Mouse (Mus musculus): ENCODE results near the gene Suv39h1. TPM values are rescaled to one million over a fixed set of nuclear protein-coding genes. Genes with fewer than 3 reads are reported as not detected.
"Not testable (repeated sequence)": the region's sequence is repeated elsewhere in the genome, so short reads cannot be mapped to it uniquely, and the experiment has no call there.

Gene Suv39h1
- total RNA-seq (2021) = 10 to 100 TPM; 19.3 to 20.9 TPM

GRCm38 (mm10) chrX:8074430-8075014 is at the start of gene Suv39h1:
Gene Suv39h1 (minus strand): TSS chrX:8074760.
- DNase-seq (ENCODE audit: extremely low spot score in 1 of 2, low spot score in 1 of 2) = peak; percentile 70

GRCm38 (mm10) chrX:8123821-8124470 is 49.4 kb upstream of the Suv39h1 start:
- no peak for DNase-seq (ENCODE audit: extremely low spot score in 1 of 2, low spot score in 1 of 2)

DNA sequence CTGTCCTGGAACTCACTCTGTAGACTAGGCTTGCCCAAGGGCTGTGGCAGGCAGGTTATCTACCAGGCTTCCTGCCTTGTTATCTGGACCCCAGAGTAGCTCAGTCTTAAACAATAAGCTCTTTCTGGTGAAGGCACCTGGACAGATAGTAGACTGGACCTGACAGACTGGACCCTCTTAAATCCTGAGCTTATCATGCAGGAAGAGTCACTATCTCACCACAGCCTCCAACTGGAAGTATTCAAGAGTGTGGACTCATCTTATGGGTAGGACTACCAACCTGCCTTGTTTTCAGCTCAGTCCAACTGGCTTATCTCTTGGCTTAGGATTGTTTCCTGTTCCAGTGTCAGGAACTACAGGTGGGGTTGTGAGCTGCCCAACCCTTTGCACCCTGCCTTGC is 42.7 kb upstream of the Suv39h1 start:
- no peak for DNase-seq (ENCODE audit: extremely low spot score in 1 of 2, low spot score in 1 of 2)

DNA sequence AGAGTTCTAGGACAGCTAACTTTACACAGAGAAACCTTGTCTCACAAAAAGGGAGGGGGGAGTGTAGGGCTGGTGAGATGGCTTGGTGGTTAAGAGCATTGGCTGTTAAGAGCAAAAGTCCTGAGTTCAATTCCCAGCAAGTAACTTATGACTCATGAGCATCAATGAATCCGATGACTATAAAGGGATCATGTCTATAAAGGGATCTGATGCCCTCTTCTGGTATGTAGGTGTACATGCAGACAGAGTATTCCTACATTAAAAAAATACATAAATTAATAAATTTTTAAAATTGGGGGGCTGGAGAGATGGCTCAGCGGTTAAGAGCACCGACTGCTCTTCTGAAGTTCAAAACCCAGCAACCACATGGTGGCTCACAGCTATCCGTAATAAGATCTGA is 40.7 kb upstream of the Suv39h1 start:
- DNase-seq (ENCODE audit: extremely low spot score in 1 of 2, low spot score in 1 of 2) = no peak

GRCm38 (mm10) chrX:8105019-8105418 is 30.5 kb upstream of the Suv39h1 start:
- no peak for DNase-seq (ENCODE audit: extremely low spot score in 1 of 2, low spot score in 1 of 2)

GRCm38 (mm10) chrX:8102213-8102668 is 27.7 kb upstream of the Suv39h1 start:
- DNase-seq (ENCODE audit: extremely low spot score in 1 of 2, low spot score in 1 of 2) = no peak

DNA sequence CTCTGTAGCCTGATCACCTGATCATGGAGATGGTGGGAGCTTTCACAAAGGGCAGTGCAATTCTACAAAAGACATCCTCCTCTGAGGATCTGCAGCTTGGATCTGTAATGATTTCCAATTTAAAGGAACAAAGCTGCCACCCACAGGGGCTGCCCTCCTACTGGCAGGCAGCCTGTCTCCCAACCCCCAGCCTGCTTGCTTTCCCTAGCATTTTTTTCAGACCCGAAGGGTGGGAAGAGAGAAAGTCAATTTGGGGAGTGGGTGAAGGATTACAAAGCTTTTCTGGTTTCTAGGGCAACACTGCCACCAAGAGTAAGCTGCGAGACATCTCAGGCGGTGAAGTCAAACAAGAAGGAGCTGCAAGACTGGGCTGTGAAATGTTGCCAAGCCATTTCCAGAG is 26.5 kb upstream of the Suv39h1 start:
- DNase-seq (ENCODE audit: extremely low spot score in 1 of 2, low spot score in 1 of 2) = peak; percentile 25 to 40

GRCm38 (mm10) chrX:8099435-8099834 is 24.9 kb upstream of the Suv39h1 start:
- no peak for DNase-seq (ENCODE audit: extremely low spot score in 1 of 2, low spot score in 1 of 2)

- DNase-seq (ENCODE audit: extremely low spot score in 1 of 2, low spot score in 1 of 2) = peak; percentile 72 to 88
Observed at GRCm38 (mm10) chrX:8096787-8097242, 22.3 kb upstream of the Suv39h1 start.

DNA sequence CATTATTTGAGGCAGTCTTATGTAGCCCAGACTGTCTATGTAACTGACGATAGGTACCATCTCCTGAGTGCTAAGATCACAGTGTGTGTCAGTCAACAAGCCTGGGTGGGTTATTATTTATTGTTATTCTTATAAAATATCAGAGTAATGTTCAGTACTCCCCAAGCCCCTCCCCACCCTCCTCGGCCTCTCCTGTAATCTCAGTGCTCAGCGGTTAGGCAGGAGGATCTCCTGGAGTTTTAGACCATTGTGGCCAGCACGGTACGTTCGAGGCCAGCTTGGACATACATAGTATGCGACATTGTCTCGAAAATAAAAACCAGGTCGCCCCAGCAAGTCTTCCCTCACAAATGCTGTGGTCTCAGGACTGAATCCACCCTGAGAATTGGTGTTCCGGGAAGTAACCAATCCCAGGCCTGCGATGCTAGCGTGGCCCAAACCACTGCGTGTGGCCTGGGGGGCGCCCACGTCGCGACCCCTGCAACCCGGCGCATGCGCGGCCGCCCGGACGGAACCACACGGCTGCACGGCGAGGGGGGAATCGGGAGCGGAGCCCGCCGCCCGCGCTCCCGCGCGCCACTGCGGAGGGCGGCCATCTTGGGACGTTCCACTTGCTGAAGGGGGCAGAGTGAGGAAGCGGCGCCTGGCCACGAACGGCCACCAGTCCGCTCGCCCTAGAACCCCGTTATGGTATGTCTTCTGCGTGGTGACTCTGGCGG is 21.7 kb upstream of the Suv39h1 start:
- DNase-seq (ENCODE audit: extremely low spot score in 1 of 2, low spot score in 1 of 2) = peak; percentile 68 to 92

DNA sequence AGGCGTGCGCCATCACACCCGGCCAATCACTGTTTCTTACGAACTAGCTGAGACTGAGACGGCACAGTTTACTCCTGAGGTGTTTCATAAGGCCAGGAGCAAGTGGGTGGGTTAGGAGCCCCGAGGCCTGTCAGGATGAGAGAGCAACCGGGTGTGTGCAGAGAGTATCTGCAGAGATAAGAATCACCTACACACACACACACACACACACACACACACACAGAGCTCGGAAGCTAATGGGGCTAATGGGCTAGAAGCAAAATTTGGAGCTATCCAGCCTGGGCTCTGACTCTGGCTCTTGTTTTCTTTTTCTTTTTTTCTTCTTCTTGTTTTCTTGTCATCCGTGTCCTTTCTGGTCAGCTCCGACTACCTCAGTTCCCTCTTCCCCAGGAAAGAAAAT is 21.0 kb upstream of the Suv39h1 start:
- DNase-seq (ENCODE audit: extremely low spot score in 1 of 2, low spot score in 1 of 2) = no peak

DNA sequence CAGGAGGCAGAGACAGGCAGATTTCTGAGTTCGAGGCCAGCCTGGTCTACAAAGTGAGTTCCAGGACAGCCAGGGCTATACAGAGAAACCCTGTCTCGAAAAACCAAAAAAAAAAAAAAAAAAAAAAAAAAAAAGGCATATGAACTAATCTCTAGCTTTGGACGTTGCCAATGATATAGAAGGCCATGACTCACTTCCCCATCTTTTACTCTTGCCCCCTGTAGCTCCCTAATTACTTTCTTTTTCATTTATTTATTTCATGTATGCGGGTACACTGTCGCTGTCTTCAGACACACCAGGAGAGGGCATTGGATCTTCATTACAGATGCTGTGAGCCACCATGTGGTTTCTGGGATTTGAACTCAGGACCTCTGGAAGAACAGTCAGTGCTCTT is 16.4 kb upstream of the Suv39h1 start:
- not testable (repeated sequence) for DNase-seq (ENCODE audit: extremely low spot score in 1 of 2, low spot score in 1 of 2)

- no peak for DNase-seq (ENCODE audit: extremely low spot score in 1 of 2, low spot score in 1 of 2)
Observed at GRCm38 (mm10) chrX:8090346-8090953, 15.9 kb upstream of the Suv39h1 start, which contains the start of gene Was. Gene Was (minus strand): TSS chrX:8090498.

GRCm38 (mm10) chrX:8089746-8090145 is 15.2 kb upstream of the Suv39h1 start:
- no peak for DNase-seq (ENCODE audit: extremely low spot score in 1 of 2, low spot score in 1 of 2)

DNA sequence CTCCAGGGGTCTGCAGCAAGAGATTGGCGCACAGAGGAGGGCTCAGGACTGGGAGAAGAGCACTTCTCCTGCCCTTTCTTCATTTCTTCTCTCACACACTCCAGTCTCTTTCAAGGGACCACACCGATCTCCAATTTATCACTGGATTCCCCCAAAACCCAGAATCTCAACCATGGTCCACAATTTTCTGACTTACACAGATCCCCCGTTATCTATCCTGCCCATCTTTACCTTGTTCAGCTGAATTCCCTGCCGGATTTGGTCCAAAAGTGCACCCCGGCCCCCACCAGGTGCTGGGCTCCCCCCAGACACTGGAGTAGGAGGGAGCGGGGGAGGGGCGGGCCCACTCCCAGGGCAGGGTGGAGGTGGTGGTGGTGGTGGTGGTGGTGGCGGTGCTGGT is 11.1 kb upstream of the Suv39h1 start:
- DNase-seq (ENCODE audit: extremely low spot score in 1 of 2, low spot score in 1 of 2) = no peak

DNA sequence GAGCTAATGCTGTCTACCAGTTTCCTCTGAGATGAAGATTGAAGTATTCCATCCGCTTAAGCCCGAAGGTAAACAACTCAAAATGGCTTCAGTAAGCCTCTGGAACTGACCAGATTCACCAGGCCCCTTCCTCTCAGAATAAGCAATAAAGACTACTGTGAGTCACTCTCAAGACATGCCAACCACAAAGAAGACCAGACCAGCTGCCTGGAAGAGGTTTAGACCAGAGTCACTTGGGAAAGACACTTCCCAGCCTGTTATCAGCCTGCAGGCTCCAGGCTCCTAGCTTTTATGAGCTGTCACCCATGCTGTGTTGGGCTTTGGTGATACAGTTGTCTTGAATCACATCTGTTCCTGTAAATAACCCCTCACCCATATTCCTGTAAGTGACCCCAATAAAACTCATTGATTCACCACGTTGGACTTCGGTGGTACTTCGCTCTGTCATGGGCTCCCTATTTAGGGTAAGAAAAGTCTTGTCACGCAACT is 10.3 kb upstream of the Suv39h1 start:
- no peak for DNase-seq (ENCODE audit: extremely low spot score in 1 of 2, low spot score in 1 of 2)

GRCm38 (mm10) chrX:8075104-8075503 is 544 bp upstream of the Suv39h1 start:
- no peak for DNase-seq (ENCODE audit: extremely low spot score in 1 of 2, low spot score in 1 of 2)

- DNase-seq (ENCODE audit: extremely low spot score in 1 of 2, low spot score in 1 of 2) = peak in 1 of 2 experiments; percentile 3
Observed at GRCm38 (mm10) chrX:8073881-8074429, 605 bp downstream of the Suv39h1 start.

GRCm38 (mm10) chrX:8069166-8069565 is 5.4 kb downstream of the Suv39h1 start:
- DNase-seq (ENCODE audit: extremely low spot score in 1 of 2, low spot score in 1 of 2) = no peak

- not testable (repeated sequence) for DNase-seq (ENCODE audit: extremely low spot score in 1 of 2, low spot score in 1 of 2)
Observed at GRCm38 (mm10) chrX:8051044-8051781, 23.3 kb downstream of the Suv39h1 start.
